14 mouse cellular contexts compared by ENCODE assay signal in the genomic region with DNA sequence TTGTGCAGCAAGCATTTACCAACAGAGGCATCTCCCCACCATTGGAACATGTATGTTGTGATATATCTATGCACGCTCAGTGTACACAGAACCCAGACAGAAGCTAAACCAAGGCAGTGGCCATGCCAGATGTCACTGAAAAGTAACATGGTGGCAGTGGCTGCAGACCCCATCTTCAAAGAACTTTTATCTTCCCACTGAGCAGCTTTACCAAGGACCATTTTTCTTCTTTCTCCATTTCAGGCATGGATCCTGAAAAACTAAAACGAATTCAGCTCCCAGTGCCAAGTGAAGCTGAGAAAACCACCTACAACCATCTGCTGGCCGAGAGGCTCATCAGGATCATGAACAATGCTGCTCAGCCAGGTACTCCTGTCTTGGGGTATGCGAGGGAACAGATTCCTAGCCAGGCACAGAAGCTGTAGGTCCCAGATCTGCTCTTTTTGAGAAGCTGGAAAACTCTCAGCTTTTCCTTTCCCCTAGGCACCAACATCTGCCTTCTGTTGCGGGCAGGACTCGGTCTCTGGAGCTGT.
DNase-seq lines count a peak whose midpoint lies in the region; ATAC-seq and TF ChIP-seq lines count a peak whose summit lies in the region.
"Had no signal": no experiment of that assay in that cellular context is flagged by ENCODE, and none has a peak within 500 bp of the region (broad histone marks: within the 10 kb centered on the region; RNA-seq: fewer than 3 reads in every experiment).

No protein-coding gene starts in this region.

- H3K27me3 ChIP-seq in forebrain, postnatal 0 days (ENCODE audit: insufficient read depth, low read length), result no peaks in the 10 kb centered on the region
- no peaks in the 10 kb centered on the region for H3K27me3 ChIP-seq in intestine, embryonic 15.5 days (replicated peaks)
- H3K27me3 ChIP-seq: kidney, embryonic 15.5 days; liver, embryonic 12.5 days; lung, embryonic 15.5 days; midbrain, embryonic 15.5 days had no signal

- peak; percentile 74; the same call in 1 of the 2 replicates for ATAC-seq in cerebellum, adult (ENCODE audit: insufficient number of reproducible peaks, low FRiP score, low TSS enrichment)
- ATAC-seq in forebrain, postnatal 0 days, result no peak
- ATAC-seq in intestine, embryonic 15.5 days, result no peak
- ATAC-seq: liver, embryonic 12.5 days; midbrain, embryonic 15.5 days had no signal

- no peak for DNase-seq in cerebellum, postnatal 4 days (ENCODE audit: low spot score in 2 of 2)
- peak; percentile 65 to 68 for DNase-seq in right cerebral cortex, adult 2 months (ENCODE audit: low spot score in 2 of 2)
- no peak for DNase-seq in right cerebral cortex, postnatal 4 days
- peak in 1 of 2 experiments; percentile 60 for DNase-seq in left cerebral cortex, adult 2 months (ENCODE audit: extremely low spot score in 1 of 2, low spot score in 2 of 2)
- no peak for DNase-seq in adrenal gland, postnatal 36 days
- DNase-seq in forebrain, postnatal 0 days, result no peak
- DNase-seq: adrenal gland, postnatal 14 days; heart, adult 18-20 months had no signal

- peak overlapping the region; percentile 81 for H3K27ac ChIP-seq in left cerebral cortex, adult 2 months
- no peak overlapping the region for H3K27ac ChIP-seq in forebrain, postnatal 0 days (ENCODE audit: low read depth, low read length)
- H3K27ac ChIP-seq in intestine, embryonic 15.5 days, result no peak overlapping the region
- H3K27ac ChIP-seq: kidney, embryonic 15.5 days; liver, embryonic 12.5 days; lung, embryonic 15.5 days; midbrain, embryonic 15.5 days had no signal

- TF ChIP-seq CTCF in left cerebral cortex, adult 2 months (IDR thresholded peaks at IDR 0.05), result no peak
- TF ChIP-seq CTCF in forebrain, postnatal 0 days (IDR thresholded peaks at IDR 0.05; ENCODE audit: low read depth), result no peak

- H3K4me2 ChIP-seq in forebrain, postnatal 0 days (ENCODE audit: low read depth), result no peak overlapping the region
- no peak overlapping the region for H3K4me2 ChIP-seq in intestine, embryonic 15.5 days (replicated peaks)
- H3K4me2 ChIP-seq: kidney, embryonic 15.5 days; liver, embryonic 12.5 days; lung, embryonic 15.5 days; midbrain, embryonic 15.5 days had no signal

- H3K4me3 ChIP-seq in left cerebral cortex, adult 2 months, result no peak overlapping the region
- no peak overlapping the region for H3K4me3 ChIP-seq in forebrain, postnatal 0 days (ENCODE audit: low read depth, low read length)
- H3K4me3 ChIP-seq in intestine, embryonic 15.5 days (replicated peaks), result no peak overlapping the region
- H3K4me3 ChIP-seq: kidney, embryonic 15.5 days; liver, embryonic 12.5 days; lung, embryonic 15.5 days; midbrain, embryonic 15.5 days had no signal

- 90% methylated on average over 6 of the region's 6 CpGs for WGBS in forebrain, postnatal 0 days
- WGBS in intestine, embryonic 15.5 days, result 92% methylated on average over 6 of the region's 6 CpGs

- no peaks in the 10 kb centered on the region for H3K9me3 ChIP-seq in forebrain, postnatal 0 days (ENCODE audit: low read length)
- no peaks in the 10 kb centered on the region for H3K9me3 ChIP-seq in intestine, embryonic 15.5 days
- H3K9me3 ChIP-seq: kidney, embryonic 15.5 days; liver, embryonic 12.5 days; lung, embryonic 15.5 days; midbrain, embryonic 15.5 days had no signal

- H3K9ac ChIP-seq in forebrain, postnatal 0 days, result no peak overlapping the region
- no peak overlapping the region for H3K9ac ChIP-seq in intestine, embryonic 15.5 days
- H3K9ac ChIP-seq: kidney, embryonic 15.5 days; liver, embryonic 12.5 days; lung, embryonic 15.5 days; midbrain, embryonic 15.5 days had no signal

- no peaks in the 10 kb centered on the region for H3K4me1 ChIP-seq in forebrain, postnatal 0 days (ENCODE audit: insufficient read depth)
- H3K4me1 ChIP-seq in intestine, embryonic 15.5 days (replicated peaks), result 0 out of 2 replicates have a peak, but pooled peaks cover 2% of the 10 kb centered on the region
- H3K4me1 ChIP-seq: midbrain, embryonic 15.5 days had no signal

- intact Hi-C loops in left cerebral cortex, adult 2 months (cut with DNase I), result no loop called here

- peaks cover 23% of the 10 kb centered on the region for H3K36me3 ChIP-seq in forebrain, postnatal 0 days (ENCODE audit: insufficient read depth)
- no peaks in the 10 kb centered on the region for H3K36me3 ChIP-seq in intestine, embryonic 15.5 days
- H3K36me3 ChIP-seq: lung, embryonic 15.5 days had no signal

Comparison
In these comparisons a context has a peak if more than half of its experiments do, and no peak if none do; other contexts are left out.
1. DNase-seq: peak in right cerebral cortex, adult 2 months (2 of 2); none in cerebellum, postnatal 4 days (0 of 2), right cerebral cortex, postnatal 4 days (single experiment), adrenal gland, postnatal 36 days (0 of 2) and forebrain, postnatal 0 days (single experiment).